Mouse (Mus musculus): ENCODE results near the gene Hnrnpc. TPM values are rescaled to one million over a fixed set of nuclear protein-coding genes. Genes with fewer than 3 reads are reported as not detected.
A peak's percentile ranks its signal among the peaks of the same experiment; 100 is the strongest.

The Hnrnpc gene
- 100 to 1,000 TPM; 145 to 165 TPM for total RNA-seq (2021)

DNA sequence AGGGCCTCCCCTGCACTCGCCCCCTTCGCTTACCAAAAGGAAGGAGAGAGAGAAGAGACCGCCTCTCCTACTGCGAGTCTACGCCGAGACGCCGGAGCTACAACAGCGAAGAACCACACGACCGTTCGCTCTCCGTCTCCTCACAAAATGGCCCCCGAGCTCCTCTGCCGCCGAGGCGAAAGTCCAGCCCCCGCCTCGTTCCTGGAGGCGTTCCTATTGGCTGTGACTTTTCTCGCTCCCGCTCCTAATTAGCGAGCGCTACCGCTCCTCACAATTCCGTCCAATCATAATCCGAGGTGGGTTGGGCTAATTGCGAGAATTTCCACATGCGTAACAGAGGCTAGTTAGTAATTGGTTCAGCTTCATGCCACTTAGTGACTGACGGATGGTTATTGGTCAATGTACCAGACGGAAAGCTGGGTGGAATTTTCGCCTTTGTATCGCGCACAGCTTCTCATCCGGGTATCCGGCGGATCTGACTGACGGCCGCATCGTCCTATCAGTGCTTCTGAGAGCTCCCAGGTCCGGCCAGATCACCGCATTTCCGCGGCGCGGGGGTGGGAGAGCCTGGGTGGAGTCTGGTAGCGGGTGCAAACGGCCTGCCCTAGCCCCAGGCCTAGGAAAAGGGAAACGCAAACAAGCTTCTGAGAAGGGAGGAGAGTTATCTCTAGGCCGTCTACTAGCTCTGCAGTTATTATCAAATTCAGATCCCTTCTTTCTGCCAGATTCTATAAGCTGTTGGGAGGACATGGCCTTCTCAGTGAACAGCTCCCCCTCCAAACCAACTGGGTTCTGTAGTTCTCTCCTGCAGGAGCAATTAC, at the start of gene Hnrnpc:
Hnrnpc (minus strand) TSS at position 173 of the 821 bp plus-strand sequence.
- intact Hi-C loops (cut with DNase I) = loop anchor here (2.0 kb wide), 1 partner anchor 83 kb away; the partner anchor contains the start of gene Zfp219
- DNase-seq = peak; percentile 100

DNA sequence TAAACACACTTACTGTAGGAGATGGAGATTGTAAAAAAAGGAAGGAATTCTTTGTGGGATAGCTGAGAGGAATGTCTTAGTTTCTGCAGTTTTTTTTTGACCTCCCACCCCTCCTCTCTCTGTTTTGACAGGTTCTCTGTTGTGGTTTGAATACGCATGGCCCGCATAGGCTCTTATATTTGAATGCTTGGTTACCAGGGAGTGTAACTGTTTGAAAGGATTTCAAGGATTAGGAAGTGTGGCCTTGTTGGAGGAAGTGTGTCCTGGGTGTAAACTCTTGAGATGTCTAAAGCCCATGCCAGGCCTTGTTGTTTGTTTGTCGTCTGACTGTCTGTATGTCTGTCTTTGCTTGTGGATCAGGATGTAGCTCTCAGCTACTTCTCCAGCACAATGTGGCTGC, 48.8 kb upstream of the Hnrnpc start:
- DNase-seq = no peak
- intact Hi-C loops (cut with DNase I) = no loop called here

DNA sequence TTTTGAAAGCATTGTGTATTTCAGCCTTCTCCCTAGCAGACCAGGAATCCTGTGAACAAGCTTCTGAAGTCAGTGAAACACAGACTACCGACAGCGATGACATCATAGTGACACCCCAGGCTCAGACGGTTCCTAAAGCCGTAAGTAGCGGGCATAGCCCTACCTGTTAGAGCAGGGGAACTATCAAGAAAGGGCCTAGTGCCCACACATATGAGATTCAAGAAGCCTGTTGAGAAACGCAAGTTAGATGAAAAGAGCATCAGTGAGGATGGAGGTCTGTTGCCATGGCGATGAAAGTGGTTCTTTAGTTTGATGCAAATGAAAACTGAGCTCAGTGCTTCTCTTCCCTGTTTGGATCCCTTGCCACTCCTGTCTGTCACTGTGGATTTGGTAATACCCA, 48.4 kb upstream of the Hnrnpc start:
- DNase-seq = no peak

GRCm38 (mm10) chr14:52149888-52150287, 46.1 kb upstream of the Hnrnpc start:
- DNase-seq = no peak
- intact Hi-C loops (cut with DNase I) = no loop called here

More for the DNA sequence above, 48.4 kb upstream of the Hnrnpc start:
- intact Hi-C loops (cut with DNase I) = no loop called here

GRCm38 (mm10) chr14:52146540-52146939, 42.7 kb upstream of the Hnrnpc start:
- DNase-seq = peak in 1 of 2 experiments; percentile 25
- intact Hi-C loops (cut with DNase I) = no loop called here

DNA sequence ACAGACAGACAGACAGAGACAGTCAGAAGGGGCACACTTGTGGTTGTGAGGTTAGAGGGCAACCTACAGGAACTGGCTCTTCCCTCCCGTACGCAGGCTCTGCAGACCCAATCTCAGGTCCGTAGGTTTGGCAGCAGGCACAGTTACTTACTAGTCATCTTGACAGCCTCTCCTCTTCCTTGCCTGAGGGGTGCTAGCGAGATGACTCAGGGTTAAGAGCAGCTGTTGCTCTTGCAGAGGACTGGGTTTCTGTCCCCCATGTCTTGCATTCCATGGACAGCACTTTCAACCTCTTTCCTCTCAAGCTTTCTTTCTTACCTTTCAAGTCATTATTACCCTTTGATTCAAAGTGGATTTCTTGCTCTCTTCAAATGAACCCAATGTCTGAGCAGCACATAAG, 40.3 kb upstream of the Hnrnpc start:
- intact Hi-C loops (cut with DNase I) = no loop called here

GRCm38 (mm10) chr14:52141445-52142127, 37.8 kb upstream of the Hnrnpc start:
- no peak for DNase-seq
- intact Hi-C loops (cut with DNase I) = no loop called here

More for the DNA sequence above, 40.3 kb upstream of the Hnrnpc start:
- DNase-seq = no peak

DNA sequence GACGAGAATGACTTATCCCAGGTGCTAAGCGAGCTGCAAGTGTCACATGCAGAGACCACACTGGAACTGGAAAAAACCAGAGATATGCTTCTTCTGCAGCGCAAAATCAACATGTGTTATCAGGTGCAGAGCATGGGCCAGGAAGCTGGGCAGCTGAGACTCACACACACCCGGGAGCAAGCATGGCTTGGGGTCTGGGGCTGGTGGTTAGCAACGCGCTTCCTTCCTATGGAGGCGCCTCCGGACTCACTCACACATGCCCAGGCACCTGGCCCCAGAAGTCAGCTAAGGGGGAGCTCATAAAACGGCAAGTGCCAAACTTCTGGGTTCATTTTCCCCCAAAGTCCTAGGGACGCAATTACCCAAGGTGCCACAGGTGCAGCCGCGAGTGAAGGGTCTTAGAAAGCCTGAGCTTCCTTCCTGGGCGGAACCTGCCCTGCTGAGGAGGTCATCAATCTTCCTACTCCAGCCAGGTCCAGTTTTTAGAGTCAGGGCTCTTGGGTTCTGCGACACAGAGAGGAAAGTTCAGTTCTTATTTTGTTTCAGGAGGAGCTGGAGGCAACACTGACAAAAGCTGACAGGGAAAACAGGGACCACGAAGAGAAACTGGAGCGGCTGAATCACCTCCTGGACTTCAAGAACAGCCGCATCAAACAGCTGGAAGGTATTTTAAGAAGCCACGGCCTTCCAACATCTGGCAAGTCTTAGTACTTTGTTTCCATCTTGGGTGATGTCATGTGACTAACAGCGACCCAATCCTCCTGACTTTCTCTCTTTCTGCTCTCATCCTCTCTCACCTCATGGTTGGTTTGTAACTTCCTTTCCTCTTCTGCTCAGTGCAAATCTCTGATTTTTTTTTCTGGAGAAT, 37.0 kb upstream of the Hnrnpc start:
- peak; percentile 7 to 8 for DNase-seq
- intact Hi-C loops (cut with DNase I) = no loop called here

DNA sequence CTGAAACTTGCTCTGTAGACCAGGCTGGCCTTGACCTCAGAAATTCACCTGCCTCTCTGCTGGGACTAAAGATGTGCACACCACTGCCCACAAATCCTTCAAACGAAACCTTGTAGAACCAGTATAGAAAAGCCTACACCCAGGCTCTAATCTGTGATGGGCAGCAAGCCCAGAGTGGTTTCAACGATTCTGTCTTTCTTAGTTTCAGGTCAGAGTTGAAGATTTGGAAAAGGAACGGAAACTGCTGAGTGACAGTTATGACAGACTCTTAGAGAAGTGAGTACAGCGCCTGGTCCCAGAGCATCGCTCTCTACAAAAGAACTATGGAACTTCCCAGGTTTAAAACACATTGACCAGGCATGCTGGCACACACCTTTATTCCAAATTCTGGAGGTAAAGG, 29.8 kb upstream of the Hnrnpc start:
- intact Hi-C loops (cut with DNase I) = no loop called here
- DNase-seq = no peak

GRCm38 (mm10) chr14:52124636-52125035, 20.8 kb upstream of the Hnrnpc start:
- intact Hi-C loops (cut with DNase I) = loop anchor here (2.0 to 5.0 kb wide), 2 partner anchors 73 to 214 kb away; partner anchors contain the start of gene Supt16
- DNase-seq = no peak

DNA sequence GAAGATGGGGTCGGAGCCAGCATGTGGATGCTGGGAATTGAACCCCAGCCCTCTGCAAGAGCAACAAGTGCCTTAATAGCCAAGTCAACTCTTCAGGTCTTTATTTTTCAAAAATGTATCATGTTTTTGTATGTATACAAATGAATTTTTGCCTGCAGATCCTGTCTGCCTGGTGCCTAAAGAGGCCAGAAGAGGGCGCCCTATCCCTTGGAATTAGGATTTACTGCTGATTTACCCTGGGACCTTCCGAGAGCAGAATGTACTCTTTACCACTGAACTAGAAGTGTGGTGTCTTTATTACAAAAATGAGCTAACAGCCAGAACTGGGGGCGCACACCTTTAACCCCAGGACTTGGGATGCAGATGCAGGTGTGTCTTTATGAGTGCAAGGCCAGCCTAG, 20.1 kb upstream of the Hnrnpc start:
- intact Hi-C loops (cut with DNase I) = loop anchor here (2.0 to 5.0 kb wide), 2 partner anchors 73 to 215 kb away; partner anchors contain the start of gene Supt16
- DNase-seq = peak; percentile 70 to 82

GRCm38 (mm10) chr14:52120169-52120568, 16.3 kb upstream of the Hnrnpc start:
- DNase-seq = no peak
- intact Hi-C loops (cut with DNase I) = loop anchor here (5.0 kb wide), 1 partner anchor 77 kb away; the partner anchor contains the start of gene Supt16

DNA sequence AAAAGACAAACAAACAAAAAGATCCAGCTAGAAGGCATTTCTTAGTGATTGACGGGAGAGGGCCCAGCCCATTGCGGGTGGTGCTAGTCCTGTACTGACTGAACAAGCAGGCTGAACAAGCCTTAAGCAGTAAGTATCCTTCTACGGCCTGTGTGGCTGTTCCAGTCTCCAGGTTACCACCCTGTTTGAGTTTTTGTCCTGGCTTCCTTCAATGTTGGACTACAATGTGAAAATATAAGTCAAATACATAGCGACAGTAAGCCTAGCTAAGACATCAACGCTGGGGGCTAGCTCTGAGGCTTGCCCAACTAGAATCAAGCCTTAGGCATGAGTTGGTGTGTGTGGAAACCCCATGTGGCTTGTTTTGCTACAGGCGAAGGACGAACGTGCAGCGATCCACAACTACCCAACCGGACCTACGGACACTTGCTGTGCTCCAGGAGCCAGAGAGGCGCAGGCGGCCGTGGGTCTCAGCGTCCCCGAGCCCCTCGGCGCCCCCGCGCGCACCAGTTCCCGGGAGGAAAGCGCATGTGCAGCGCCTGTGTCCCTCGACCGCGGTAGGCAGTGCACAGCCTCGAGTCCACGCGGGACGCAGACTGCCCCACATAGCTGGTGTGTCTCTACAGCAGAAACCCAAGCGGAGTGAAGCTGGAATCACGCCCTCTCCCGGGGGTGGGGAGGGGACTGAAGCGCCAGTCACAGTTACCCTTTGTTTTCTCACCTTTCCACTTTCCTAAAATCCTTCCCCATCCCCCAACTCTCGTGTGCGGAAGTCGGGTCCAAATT, 15.2 kb upstream of the Hnrnpc start:
- intact Hi-C loops (cut with DNase I) = no loop called here
- peak; percentile 40 to 61 for DNase-seq

DNA sequence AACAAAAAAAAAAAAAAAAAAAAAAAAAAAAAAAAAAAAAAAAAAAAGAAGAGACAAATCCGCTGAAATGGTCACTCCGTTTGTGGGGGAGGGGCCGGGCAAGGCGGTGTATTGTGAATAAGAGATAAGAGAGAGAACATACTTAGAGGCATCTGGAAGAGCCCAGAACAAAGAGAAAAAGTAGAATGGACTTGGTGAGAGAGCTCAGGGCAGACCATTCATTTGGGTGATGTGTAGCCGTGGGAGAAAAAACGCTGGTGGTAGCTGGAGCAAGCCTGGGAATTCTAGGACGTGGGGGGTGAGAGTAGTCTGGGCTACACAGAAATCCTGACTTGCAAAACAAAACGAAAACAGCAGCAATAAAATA, 14.6 kb upstream of the Hnrnpc start:
- DNase-seq = no peak
- intact Hi-C loops (cut with DNase I) = no loop called here

DNA sequence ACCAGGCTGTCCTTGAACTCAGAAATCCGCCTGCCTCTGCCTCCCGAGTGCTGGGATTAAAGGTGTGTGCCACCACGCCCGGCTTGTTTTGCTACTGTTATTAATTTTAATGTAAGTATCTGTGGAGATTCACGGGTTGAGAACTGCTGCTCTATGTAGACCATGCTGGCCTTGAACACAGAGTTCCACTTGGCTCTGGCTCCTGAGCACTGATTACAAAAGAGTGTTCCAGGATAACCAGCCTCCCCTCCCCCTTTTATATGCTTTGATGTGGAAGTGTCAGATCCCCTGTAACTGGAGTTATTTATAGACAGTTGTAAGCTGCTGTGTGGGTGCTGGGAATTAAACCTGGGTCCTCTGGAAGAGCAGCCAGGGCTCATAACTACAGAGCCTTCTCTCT, 13.4 kb upstream of the Hnrnpc start:
- no peak for DNase-seq
- intact Hi-C loops (cut with DNase I) = no loop called here

- intact Hi-C loops (cut with DNase I) = no loop called here
Measured at GRCm38 (mm10) chr14:52114101-52114500, 10.3 kb upstream of the Hnrnpc start.

DNA sequence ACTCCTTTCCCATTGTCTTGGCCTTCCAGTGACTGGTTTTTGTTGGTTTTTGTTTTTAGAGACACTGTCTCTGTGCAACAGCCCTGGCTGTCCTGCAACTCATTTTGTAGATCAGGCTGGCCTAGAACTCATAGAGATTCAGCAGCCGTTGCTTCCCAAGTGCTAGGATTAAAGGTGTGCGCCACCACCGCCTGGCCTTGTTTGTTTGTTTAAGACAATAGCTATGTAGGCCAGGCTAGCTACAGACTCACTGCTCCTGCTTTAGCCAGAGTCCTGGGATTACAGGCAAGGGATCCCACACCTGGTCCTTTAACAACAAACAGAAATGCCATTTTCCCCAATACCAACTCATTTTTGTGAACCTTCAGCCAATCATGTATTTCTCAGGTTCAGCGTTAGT, 6.5 kb upstream of the Hnrnpc start, which contains the start of gene Rpgrip1:
Rpgrip1 (plus strand) TSS at position 359 of the 400 bp plus-strand sequence.
- intact Hi-C loops (cut with DNase I) = no loop called here
- no peak for DNase-seq

More at GRCm38 (mm10) chr14:52114101-52114500, 10.3 kb upstream of the Hnrnpc start:
- DNase-seq = no peak

GRCm38 (mm10) chr14:52108025-52108424, 4.2 kb upstream of the Hnrnpc start:
- intact Hi-C loops (cut with DNase I) = no loop called here
- no peak for DNase-seq

GRCm38 (mm10) chr14:52106741-52107140, 2.9 kb upstream of the Hnrnpc start:
- intact Hi-C loops (cut with DNase I) = no loop called here
- DNase-seq = peak; percentile 75 to 76

DNA sequence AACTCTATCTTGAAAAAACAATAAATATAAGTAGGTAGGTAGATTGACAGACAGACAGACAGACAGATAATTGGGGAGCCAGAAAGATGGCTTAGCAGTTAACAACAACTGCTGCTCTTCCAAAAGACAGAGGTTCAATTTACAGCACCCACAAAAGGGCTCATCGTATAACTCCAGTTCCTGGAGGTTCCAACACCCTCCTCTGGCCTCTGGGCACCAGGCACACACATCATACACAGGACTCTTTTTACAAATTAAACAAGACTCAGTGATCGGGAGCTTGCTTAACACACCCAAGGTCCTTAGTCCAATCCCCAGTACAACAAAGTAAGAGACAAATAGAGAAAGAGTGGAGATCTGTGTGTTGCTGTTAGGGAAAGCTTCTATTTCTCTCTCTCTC, 1.5 kb upstream of the Hnrnpc start:
- intact Hi-C loops (cut with DNase I) = loop anchor here (2.0 kb wide), 1 partner anchor 85 kb away; the partner anchor contains the start of gene Zfp219

More for the DNA sequence above, 1.5 kb upstream of the Hnrnpc start:
- DNase-seq = no peak

All from heart, postnatal 10 days (tissue).